Mouse (Mus musculus): Measurements from ENCODE around the gene Rpl4.

DNA sequence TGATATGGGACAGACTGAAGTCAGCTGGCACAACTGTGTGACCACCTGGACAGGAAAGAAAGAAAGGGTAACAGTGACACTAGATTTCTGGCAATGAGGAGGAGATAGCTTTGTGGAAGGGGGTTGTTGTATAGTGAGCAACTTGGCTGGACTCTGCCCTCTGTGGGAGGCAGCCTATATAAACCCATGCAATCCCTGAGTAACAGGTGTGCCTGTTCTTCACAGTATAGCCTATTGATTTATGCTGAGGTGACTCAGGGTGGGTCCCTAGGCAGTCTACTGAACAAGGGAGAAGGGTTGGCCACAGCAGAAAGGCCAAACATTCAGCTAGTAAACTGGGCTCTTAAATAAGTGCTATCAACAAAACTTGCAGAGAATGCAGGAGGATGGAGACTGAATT, 52.6 kb downstream of the Rpl4 start:
- TF ChIP-seq POLR2A (IDR thresholded peaks at IDR 0.05; ENCODE audit: borderline replicate concordance, low read depth, low read length) (no peak), CTCF (IDR thresholded peaks at IDR 0.05; ENCODE audit: low read depth, low read length) (no peak)

All from bone marrow macrophage, adult 2 months (primary cell).